Mouse (Mus musculus): ENCODE results near the gene Sf3b1.

DNA sequence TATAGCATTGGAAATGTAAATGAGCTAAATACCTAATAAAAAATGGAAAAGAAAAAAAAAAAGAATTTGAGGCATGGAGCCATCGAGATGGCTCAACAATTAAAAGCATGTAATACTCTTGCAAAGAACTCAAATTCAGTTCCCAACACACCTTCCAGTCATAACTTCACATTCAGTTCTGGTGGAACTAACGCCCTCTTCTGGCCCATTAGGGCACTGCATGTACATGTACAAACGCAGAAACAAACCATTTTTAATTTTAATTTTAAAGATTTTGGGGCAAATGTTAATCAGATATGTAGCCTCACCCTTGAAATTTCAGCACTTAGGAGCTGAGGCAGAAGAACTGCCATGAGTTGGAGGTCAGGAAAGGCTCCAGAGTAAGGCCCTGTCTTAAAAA lies 68.8 kb downstream of the Sf3b1 start:
- TF ChIP-seq GATA1 (IDR thresholded peaks at IDR 0.05; ENCODE audit: low read length): no peak
- no peak for TF ChIP-seq TAL1 (IDR thresholded peaks at IDR 0.05; ENCODE audit: low read length)
